Mouse (Mus musculus) hindbrain, embryonic 10.5 days (tissue): ENCODE measurements at regions not wholly inside any gene's neighbourhood (a gene's known extent, or its start where the extent isn't known, plus 50 kb on each side); places are given as distances from the start of the nearest gene placed in this dataset.
A peak's percentile ranks its signal among the peaks of the same experiment; 100 is the strongest.

ENCODE experiments used
- DNase-seq: peaks from one replicate; pipeline ENCODE4 v3.0.0-alpha.2; 2017; ENCODE audit warnings: low spot score
- H3K27ac ChIP-seq: fragments of 300-500 bp; sonication (generic); 2 replicates; pipeline ENCODE4 v1.5.1; 2016; ENCODE audit warnings: mild to moderate bottlenecking, moderate library complexity
- H3K27me3 ChIP-seq: fragments of 300-500 bp; sonication (generic); 2 replicates; pipeline ENCODE4 v1.6.1; 2016; ENCODE audit warnings: mild to moderate bottlenecking; ENCODE audit not compliant: poor library complexity, insufficient read depth, severe bottlenecking
- H3K36me3 ChIP-seq: fragments of 300-500 bp; sonication (generic); 2 replicates; pipeline ENCODE4 v1.6.1; 2016; ENCODE audit warnings: mild to moderate bottlenecking, moderate library complexity
- H3K4me1 ChIP-seq: fragments of 300-500 bp; sonication (generic); replicated peaks from 2 replicates; pipeline ENCODE4 v1.6.1; 2016; ENCODE audit warnings: mild to moderate bottlenecking
- H3K4me3 ChIP-seq: fragments of 300-500 bp; sonication (generic); 2 replicates; pipeline ENCODE4 v1.5.1; 2016; ENCODE audit warnings: mild to moderate bottlenecking, moderate library complexity
- H3K9me3 ChIP-seq: fragments of 300-500 bp; sonication (generic); 2 replicates; pipeline ENCODE4 v1.6.1; 2016; ENCODE audit warnings: mild to moderate bottlenecking, moderate library complexity
- WGBS: fragments of 180-500 bp; shearing (Covaris S2); methylation state at CpG from one replicate; pipeline ENCODE4 v1.1.7; 2016; 5-methylcytosine and 5-hydroxymethylcytosine counted together

- no peak for DNase-seq
- peak overlapping the region; percentile 13 for H3K27ac ChIP-seq
- WGBS, result 80% methylated on average over 3 of the region's 3 CpGs
- H3K27me3 ChIP-seq, result no peaks in the 10 kb centered on the region
- H3K36me3 ChIP-seq, result no peaks in the 10 kb centered on the region
- no peaks in the 10 kb centered on the region for H3K9me3 ChIP-seq
- H3K4me3 ChIP-seq, result no peak overlapping the region
- H3K4me1 ChIP-seq, result 0 out of 2 replicates have a peak, but pooled peaks cover 4% of the 10 kb centered on the region
These were observed 227.3 kb downstream of the Pros1 start for GRCm38 (mm10) chr16:63081383-63081782.

GRCm38 (mm10) chr16:63083256-63083655 lies 229.1 kb downstream of the Pros1 start:
- Histone ChIP-seq H3K27ac (no peak overlapping the region), H3K4me1 (0 out of 2 replicates have a peak, but pooled peaks cover 4% of the 10 kb centered on the region), H3K27me3 (peaks cover 5% of the 10 kb centered on the region), H3K4me3 (no peak overlapping the region), H3K9me3 (no peaks in the 10 kb centered on the region), H3K36me3 (no peaks in the 10 kb centered on the region)
- 53% methylated on average over 5 of the region's 5 CpGs for WGBS
- DNase-seq, result no peak

- no peaks in the 10 kb centered on the region for H3K9me3 ChIP-seq
- H3K27ac ChIP-seq, result no peak overlapping the region
- WGBS, result 83% methylated on average over 10 of the region's 10 CpGs
- 0 out of 2 replicates have a peak, but pooled peaks cover 4% of the 10 kb centered on the region for H3K4me1 ChIP-seq
- H3K4me3 ChIP-seq, result no peak overlapping the region
- no peak for DNase-seq
- H3K36me3 ChIP-seq, result no peaks in the 10 kb centered on the region
- peaks cover 11% of the 10 kb centered on the region for H3K27me3 ChIP-seq
These were observed 230.1 kb downstream of the Pros1 start for GRCm38 (mm10) chr16:63084021-63084756.

- Histone ChIP-seq H3K9me3 (no peaks in the 10 kb centered on the region), H3K27me3 (peaks cover 14% of the 10 kb centered on the region), H3K4me1 (peaks cover 5% of the 10 kb centered on the region; the same call in 1 of the 2 replicates), H3K36me3 (no peaks in the 10 kb centered on the region), H3K27ac (no peak overlapping the region), H3K4me3 (no peak overlapping the region)
- 88% methylated on average over 9 of the region's 9 CpGs for WGBS
- DNase-seq, result no peak
These were observed 232.1 kb downstream of the Pros1 start for GRCm38 (mm10) chr16:63086086-63086796.

- WGBS, result 29% methylated on average over 11 of the region's 11 CpGs
- H3K4me1 ChIP-seq, result peaks cover 11% of the 10 kb centered on the region; the same call in 1 of the 2 replicates
- H3K27ac ChIP-seq, result peak overlapping the region; percentile 69
- DNase-seq, result peak; percentile 64
- no peaks in the 10 kb centered on the region for H3K9me3 ChIP-seq
- H3K36me3 ChIP-seq, result no peaks in the 10 kb centered on the region
- H3K4me3 ChIP-seq, result no peak overlapping the region
- peaks cover 32% of the 10 kb centered on the region for H3K27me3 ChIP-seq
These were observed 237.6 kb downstream of the Pros1 start for GRCm38 (mm10) chr16:63091471-63092300.

GRCm38 (mm10) chr16:63094126-63094840 lies 240.2 kb downstream of the Pros1 start:
- 92% methylated on average over 5 of the region's 5 CpGs for WGBS
- Histone ChIP-seq H3K27ac (no peak overlapping the region), H3K36me3 (no peaks in the 10 kb centered on the region), H3K27me3 (peaks cover 22% of the 10 kb centered on the region), H3K9me3 (no peaks in the 10 kb centered on the region), H3K4me3 (no peak overlapping the region), H3K4me1 (peaks cover 11% of the 10 kb centered on the region; the same call in 1 of the 2 replicates)
- no peak for DNase-seq

- Histone ChIP-seq H3K9me3 (no peaks in the 10 kb centered on the region), H3K27me3 (no peaks in the 10 kb centered on the region), H3K27ac (no peak overlapping the region), H3K4me3 (no peak overlapping the region), H3K4me1 (no peaks in the 10 kb centered on the region), H3K36me3 (no peaks in the 10 kb centered on the region)
- WGBS, result 85% methylated on average over 3 of the region's 3 CpGs
- DNase-seq, result no peak
These were observed 248.3 kb downstream of the Pros1 start for GRCm38 (mm10) chr16:63102362-63102761.

- H3K4me1 ChIP-seq, result no peaks in the 10 kb centered on the region
- WGBS, result 77% methylated on average over 1 of the region's 1 CpGs
- no peaks in the 10 kb centered on the region for H3K27me3 ChIP-seq
- DNase-seq, result no peak
- H3K9me3 ChIP-seq, result no peaks in the 10 kb centered on the region
- no peak overlapping the region for H3K27ac ChIP-seq
- no peak overlapping the region for H3K4me3 ChIP-seq
- H3K36me3 ChIP-seq, result no peaks in the 10 kb centered on the region
These were observed 248.8 kb downstream of the Pros1 start for GRCm38 (mm10) chr16:63102930-63103329.

- no peak for DNase-seq
- WGBS, result 93% methylated on average over 5 of the region's 5 CpGs
- Histone ChIP-seq H3K36me3 (no peaks in the 10 kb centered on the region), H3K27me3 (no peaks in the 10 kb centered on the region), H3K27ac (no peak overlapping the region), H3K4me3 (no peak overlapping the region), H3K9me3 (no peaks in the 10 kb centered on the region), H3K4me1 (no peaks in the 10 kb centered on the region)
These were observed 250.3 kb downstream of the Pros1 start for GRCm38 (mm10) chr16:63104383-63104782.

- 85% methylated on average over 11 of the region's 11 CpGs for WGBS
- no peaks in the 10 kb centered on the region for H3K9me3 ChIP-seq
- no peaks in the 10 kb centered on the region for H3K4me1 ChIP-seq
- DNase-seq, result no peak
- H3K4me3 ChIP-seq, result no peak overlapping the region
- H3K36me3 ChIP-seq, result no peaks in the 10 kb centered on the region
- no peak overlapping the region for H3K27ac ChIP-seq
- H3K27me3 ChIP-seq, result no peaks in the 10 kb centered on the region
These were observed 251.0 kb downstream of the Pros1 start for GRCm38 (mm10) chr16:63104938-63105714.

- WGBS, result 88% methylated on average over 2 of the region's 2 CpGs
- Histone ChIP-seq H3K4me1 (no peaks in the 10 kb centered on the region), H3K9me3 (no peaks in the 10 kb centered on the region), H3K4me3 (no peak overlapping the region), H3K36me3 (no peaks in the 10 kb centered on the region), H3K27ac (no peak overlapping the region), H3K27me3 (no peaks in the 10 kb centered on the region)
- no peak for DNase-seq
These were observed 262.3 kb downstream of the Pros1 start for GRCm38 (mm10) chr16:63116456-63116855.

- no peaks in the 10 kb centered on the region for H3K4me1 ChIP-seq
- no peaks in the 10 kb centered on the region for H3K27me3 ChIP-seq
- no peak for DNase-seq
- H3K9me3 ChIP-seq, result no peaks in the 10 kb centered on the region
- H3K4me3 ChIP-seq, result no peak overlapping the region
- no peaks in the 10 kb centered on the region for H3K36me3 ChIP-seq
- WGBS, result 83% methylated on average over 7 of the region's 7 CpGs
- H3K27ac ChIP-seq, result no peak overlapping the region
These were observed 264.6 kb downstream of the Pros1 start for GRCm38 (mm10) chr16:63118721-63119120.
